Mouse (Mus musculus) liver, adult 2 months (tissue): Measurements from ENCODE around the gene Klk1b24. TPM values are rescaled to one million over a fixed set of nuclear protein-coding genes. Genes with fewer than 3 reads are reported as not detected.

Source experiments
- DNase-seq: peaks from one replicate; pipeline ENCODE4 v3.0.0-alpha.2; 2011; ENCODE audit warnings: low read depth, low spot score; ENCODE audit errors: extremely low read depth
- H3K27ac ChIP-seq: fragments of 200-500 bp; replicated peaks from 2 replicates; pipeline ENCODE4 v1.5.1; 2012; ENCODE audit warnings: low read depth, mild to moderate bottlenecking, control low read depth, inconsistent platforms, low read length; ENCODE audit not compliant: insufficient read depth
- H3K27me3 ChIP-seq: fragments of 200-500 bp; 2 replicates; pipeline ENCODE4 v1.6.1; 2012; ENCODE audit warnings: mild to moderate bottlenecking, moderate library complexity, low read length, inconsistent platforms; ENCODE audit not compliant: control insufficient read depth, insufficient read depth
- H3K36me3 ChIP-seq: fragments of 200-500 bp; 2 replicates; pipeline ENCODE4 v1.6.1; 2012; ENCODE audit warnings: low read length, inconsistent platforms; ENCODE audit not compliant: control insufficient read depth, insufficient read depth
- H3K4me1 ChIP-seq: fragments of 200-500 bp; 2 replicates; pipeline ENCODE4 v1.6.1; 2011; ENCODE audit warnings: low read length; ENCODE audit not compliant: control insufficient read depth, insufficient read depth
- H3K4me3 ChIP-seq: fragments of 200-500 bp; 2 replicates; pipeline ENCODE4 v1.5.1; 2011; ENCODE audit warnings: low read depth, mild to moderate bottlenecking, control low read depth, low read length, moderate library complexity; ENCODE audit not compliant: insufficient read depth
- H3K79me2 ChIP-seq: fragments of 200-500 bp; 2 replicates; pipeline ENCODE4 v1.6.1; 2012; ENCODE audit warnings: inconsistent platforms, mild to moderate bottlenecking, low read length, moderate library complexity; ENCODE audit not compliant: control insufficient read depth, insufficient read depth
- H3K9ac ChIP-seq: fragments of 200-500 bp; 2 replicates; pipeline ENCODE4 v1.6.1; 2012; ENCODE audit warnings: low read depth, mild to moderate bottlenecking, control low read depth, inconsistent platforms, low read length
- CTCF ChIP-seq: fragments of 200-500 bp; IDR thresholded peaks from 2 replicates; pipeline ENCODE4 v1.5.1; 2011; ENCODE audit warnings: low read depth, low read length, control low read depth
- POLR2A ChIP-seq: fragments of 200-500 bp; IDR thresholded peaks from 2 replicates; pipeline ENCODE4 v1.6.1; 2011; ENCODE audit warnings: low read length, control low read depth; ENCODE audit not compliant: insufficient read depth; ENCODE audit errors: extremely low read depth
- WGBS: fragments of 180-500 bp; shearing (Covaris S2); methylation state at CpG from one replicate; pipeline ENCODE4 v1.1.7; 2018; 5-methylcytosine and 5-hydroxymethylcytosine counted together
- polyA plus RNA-seq: library from polyadenylated mRNA; depleted of rRNA; stranded (reverse); fragments of >200 nt; gene quantifications from 2 replicates; pipeline ENCODE4 v1.2.3, GENCODE M21; 2012; rRNA removed
- total RNA-seq: library from RNA; depleted of rRNA; stranded (reverse); fragments of >200 nt; gene quantifications from 2 replicates; pipeline ENCODE4 v1.2.3, GENCODE M21; 2014; rRNA removed

The Klk1b24 gene
- total and polyA plus RNA-seq, 2 experiments = not detected

- DNase-seq = no peak
- no peak for TF ChIP-seq POLR2A
- no peaks in the 10 kb centered on the region for H3K27me3 ChIP-seq
- H3K4me3 ChIP-seq = no peak overlapping the region
- 67% methylated on average over 2 of the region's 2 CpGs for WGBS
- H3K9ac ChIP-seq = no peak overlapping the region
- no peaks in the 10 kb centered on the region for H3K79me2 ChIP-seq
- peaks cover 4% of the 10 kb centered on the region; the same call in 1 of the 2 replicates for H3K4me1 ChIP-seq
- H3K27ac ChIP-seq = no peak overlapping the region
- no peaks in the 10 kb centered on the region for H3K36me3 ChIP-seq
Observed at GRCm38 (mm10) chr7:44239913-44240312, 51.9 kb downstream of the Klk1b24 start.

- no peak overlapping the region for H3K4me3 ChIP-seq
- TF ChIP-seq POLR2A (no peak), CTCF (no peak)
- no peaks in the 10 kb centered on the region for H3K36me3 ChIP-seq
- H3K4me1 ChIP-seq = peaks cover 7% of the 10 kb centered on the region
- WGBS = 18% methylated on average over 1 of the region's 1 CpGs
- H3K79me2 ChIP-seq = no peaks in the 10 kb centered on the region
- no peak overlapping the region for H3K27ac ChIP-seq
- DNase-seq = peak; percentile 77
- H3K27me3 ChIP-seq = no peaks in the 10 kb centered on the region
- no peak overlapping the region for H3K9ac ChIP-seq
Observed at GRCm38 (mm10) chr7:44240712-44241111, 52.7 kb downstream of the Klk1b24 start.

- H3K9ac ChIP-seq = no peak overlapping the region
- no peak for DNase-seq
- H3K27me3 ChIP-seq = no peaks in the 10 kb centered on the region
- H3K36me3 ChIP-seq = no peaks in the 10 kb centered on the region
- no peak overlapping the region for H3K27ac ChIP-seq
- H3K4me1 ChIP-seq = peaks cover 7% of the 10 kb centered on the region
- H3K4me3 ChIP-seq = no peak overlapping the region
- TF ChIP-seq POLR2A = no peak
- peak; percentile 26; the same call in 1 of the 2 replicates for TF ChIP-seq CTCF
- no peaks in the 10 kb centered on the region for H3K79me2 ChIP-seq
- 75% methylated on average over 2 of the region's 2 CpGs for WGBS
Observed at GRCm38 (mm10) chr7:44241163-44241562, 53.1 kb downstream of the Klk1b24 start.

Other genes starting within 250 kb of the Klk1b24 start
- gene Klk1b8, start 237.6 kb upstream of the Klk1b24 start, total RNA-seq = not detected in 2 replicates
- gene Klk1b8, start 237.6 kb upstream of the Klk1b24 start, polyA plus RNA-seq = not detected in 2 replicates
- gene Klk1b1, start 221.5 kb upstream of the Klk1b24 start, total RNA-seq = not detected in 2 replicates
- not detected in 2 replicates for gene Klk1b1, start 221.5 kb upstream of the Klk1b24 start, polyA plus RNA-seq
- not detected in 2 replicates for gene Klk1b9, start 212.2 kb upstream of the Klk1b24 start, total RNA-seq
- not detected in 2 replicates for gene Klk1b9, start 212.2 kb upstream of the Klk1b24 start, polyA plus RNA-seq
- not detected in 2 replicates for gene Klk1b11, start 192.4 kb upstream of the Klk1b24 start, total RNA-seq
- not detected in 2 replicates for gene Klk1b11, start 192.4 kb upstream of the Klk1b24 start, polyA plus RNA-seq
- gene Klk1b26, start 176.1 kb upstream of the Klk1b24 start, total RNA-seq = not detected in 2 replicates
- not detected in 2 replicates for gene Klk1b26, start 176.1 kb upstream of the Klk1b24 start, polyA plus RNA-seq
- not detected in 2 replicates for gene Klk1b27, start 135.9 kb upstream of the Klk1b24 start, total RNA-seq
- 0.10 TPM in 1 of 2 replicates, not detected in the other for gene Klk1b27, start 135.9 kb upstream of the Klk1b24 start, polyA plus RNA-seq
- not detected in 2 replicates for gene Klk1b21, start 85.9 kb upstream of the Klk1b24 start, total RNA-seq
- not detected in 2 replicates for gene Klk1b21, start 85.9 kb upstream of the Klk1b24 start, polyA plus RNA-seq
- not detected in 2 replicates for gene Klk1b22, start 75.6 kb upstream of the Klk1b24 start, total RNA-seq
- gene Klk1b22, start 75.6 kb upstream of the Klk1b24 start, polyA plus RNA-seq = 0.51 TPM in 1 of 2 replicates, not detected in the other
- not detected in 2 replicates for gene Klk1b16, start 51.5 kb upstream of the Klk1b24 start, total RNA-seq
- gene Klk1b16, start 51.5 kb upstream of the Klk1b24 start, polyA plus RNA-seq = not detected in 2 replicates
- not detected in 2 replicates for gene Klk1b3, start 10.0 kb downstream of the Klk1b24 start, total RNA-seq
- not detected in 2 replicates for gene Klk1b3, start 10.0 kb downstream of the Klk1b24 start, polyA plus RNA-seq
- 2.0 and 2.6 TPM in 2 replicates for gene Klk1b4, start 19.2 kb downstream of the Klk1b24 start, total RNA-seq
- 4.5 and 7.4 TPM in 2 replicates for gene Klk1b4, start 19.2 kb downstream of the Klk1b24 start, polyA plus RNA-seq
- gene Klk1b5, start 27.7 kb downstream of the Klk1b24 start, total RNA-seq = 0.28 TPM in 1 of 2 replicates, not detected in the other
- not detected in 2 replicates for gene Klk1b5, start 27.7 kb downstream of the Klk1b24 start, polyA plus RNA-seq
- gene Klk1, start 37.1 kb downstream of the Klk1b24 start, total RNA-seq = 2.2 and 11.1 TPM in 2 replicates
- gene Klk1, start 37.1 kb downstream of the Klk1b24 start, polyA plus RNA-seq = 0.57 and 1.9 TPM in 2 replicates
- not detected in 2 replicates for gene Gm36864, start 47.9 kb downstream of the Klk1b24 start, total RNA-seq
- gene Gm36864, start 47.9 kb downstream of the Klk1b24 start, polyA plus RNA-seq = not detected in 2 replicates
- 0.18 and 0.20 TPM in 2 replicates for gene 1700028J19Rik, start 58.5 kb downstream of the Klk1b24 start, total RNA-seq
- 0.77 and 1.4 TPM in 2 replicates for gene 1700028J19Rik, start 58.5 kb downstream of the Klk1b24 start, polyA plus RNA-seq
- 6.1 and 7.2 TPM in 2 replicates for gene 2410002F23Rik, start 58.5 kb downstream of the Klk1b24 start, total RNA-seq
- gene 2410002F23Rik, start 58.5 kb downstream of the Klk1b24 start, polyA plus RNA-seq = 14.3 and 30.1 TPM in 2 replicates
- gene Acp4, start 69.1 kb downstream of the Klk1b24 start, total RNA-seq = not detected in 2 replicates
- not detected in 2 replicates for gene Acp4, start 69.1 kb downstream of the Klk1b24 start, polyA plus RNA-seq
- not detected in 2 replicates for gene Gm15517, start 73.2 kb downstream of the Klk1b24 start, total RNA-seq
- gene Gm15517, start 73.2 kb downstream of the Klk1b24 start, polyA plus RNA-seq = not detected in 2 replicates
- gene Clec11a, start 118.7 kb downstream of the Klk1b24 start, total RNA-seq = 1.3 and 1.9 TPM in 2 replicates
- gene Clec11a, start 118.7 kb downstream of the Klk1b24 start, polyA plus RNA-seq = 2.0 and 2.4 TPM in 2 replicates
- under 0.01 TPM in 1 of 2 replicates, not detected in the other for gene Shank1, start 122.0 kb downstream of the Klk1b24 start, total RNA-seq
- gene Shank1, start 122.0 kb downstream of the Klk1b24 start, polyA plus RNA-seq = 0.04 and 0.06 TPM in 2 replicates
- gene Syt3, start 195.9 kb downstream of the Klk1b24 start, total RNA-seq = 1.4 and 2.6 TPM in 2 replicates
- gene Syt3, start 195.9 kb downstream of the Klk1b24 start, polyA plus RNA-seq = 4.9 and 7.1 TPM in 2 replicates
- gene 1700008O03Rik, start 197.6 kb downstream of the Klk1b24 start, total RNA-seq = not detected in 2 replicates
- gene 1700008O03Rik, start 197.6 kb downstream of the Klk1b24 start, polyA plus RNA-seq = 0.22 and 0.27 TPM in 2 replicates
- gene Lrrc4b, start 240.8 kb downstream of the Klk1b24 start, total RNA-seq = 0.07 TPM in 1 of 2 replicates, not detected in the other
- gene Lrrc4b, start 240.8 kb downstream of the Klk1b24 start, polyA plus RNA-seq = not detected in 2 replicates